Mouse (Mus musculus) spleen, adult 18-20 months (tissue): ENCODE measurements around the gene Cetn4.
A peak's percentile ranks its signal among the peaks of the same experiment; 100 is the strongest.

Experiments used
- DNase-seq, 2 experiments: peaks; one replicate each; pipeline ENCODE4 v3.0.0; 2022; ENCODE audit warnings: mixed read lengths in 2 of 2

Cetn4 gene

DNA sequence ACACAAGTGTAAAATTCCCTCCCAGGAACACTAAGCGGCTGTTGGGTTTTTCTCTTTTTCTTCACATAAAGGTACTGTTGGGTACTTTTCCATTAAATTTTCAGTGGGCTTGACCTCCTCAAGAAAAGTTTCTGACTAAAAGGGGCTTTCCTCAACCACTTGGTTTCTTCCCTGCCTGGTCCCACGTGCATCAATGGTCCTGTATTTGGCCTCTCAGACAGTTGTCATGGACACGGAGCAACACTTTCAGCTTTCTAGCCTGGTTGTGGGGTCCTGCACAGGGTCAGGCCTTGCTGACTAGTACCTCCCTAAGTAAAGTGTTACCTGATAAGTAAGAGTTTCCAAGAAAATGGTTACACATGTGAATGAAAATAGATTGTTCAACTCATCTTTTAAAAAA lies 13.0 kb downstream of the Cetn4 start:
- no peak for DNase-seq

DNA sequence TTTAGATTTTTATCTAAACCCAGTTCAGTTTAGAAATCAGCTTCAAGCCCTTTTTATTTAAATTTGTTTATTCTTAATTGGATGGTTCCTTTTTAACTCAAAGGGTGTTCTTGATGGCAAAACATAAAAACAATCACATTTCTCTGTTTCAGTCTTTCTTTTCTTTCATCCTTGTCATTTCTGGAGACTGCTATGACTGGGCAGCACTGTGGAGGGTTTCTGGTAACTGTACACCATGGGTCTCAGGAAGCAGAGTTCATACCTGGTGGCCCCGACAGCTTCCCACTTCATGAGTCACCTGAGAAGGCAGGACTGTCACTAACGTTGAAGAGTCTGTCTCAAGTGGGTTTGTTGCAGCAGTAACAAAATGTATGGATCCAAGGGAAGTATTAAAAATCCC lies 19.9 kb downstream of the Cetn4 start:
- DNase-seq: no peak

DNA sequence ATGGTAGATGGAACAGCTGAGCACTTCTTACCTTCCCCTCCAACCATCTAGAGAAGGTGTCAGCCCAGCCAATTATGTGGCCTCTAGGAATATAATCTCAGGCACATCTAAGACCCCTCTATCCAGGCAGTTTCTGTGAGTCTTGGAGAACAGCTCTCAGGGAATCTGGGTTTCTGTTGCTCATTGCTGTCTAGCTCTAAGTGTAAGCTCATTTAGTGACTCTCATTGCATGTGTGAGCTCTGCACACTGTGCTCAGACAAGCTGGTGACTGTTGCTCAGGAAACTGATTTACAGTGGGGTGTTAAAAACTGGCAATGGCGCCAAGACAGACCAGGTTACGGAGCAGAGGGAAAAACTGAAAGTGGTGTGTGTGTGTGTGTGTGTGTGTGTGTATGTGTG lies 20.6 kb downstream of the Cetn4 start:
- DNase-seq: no peak

DNA sequence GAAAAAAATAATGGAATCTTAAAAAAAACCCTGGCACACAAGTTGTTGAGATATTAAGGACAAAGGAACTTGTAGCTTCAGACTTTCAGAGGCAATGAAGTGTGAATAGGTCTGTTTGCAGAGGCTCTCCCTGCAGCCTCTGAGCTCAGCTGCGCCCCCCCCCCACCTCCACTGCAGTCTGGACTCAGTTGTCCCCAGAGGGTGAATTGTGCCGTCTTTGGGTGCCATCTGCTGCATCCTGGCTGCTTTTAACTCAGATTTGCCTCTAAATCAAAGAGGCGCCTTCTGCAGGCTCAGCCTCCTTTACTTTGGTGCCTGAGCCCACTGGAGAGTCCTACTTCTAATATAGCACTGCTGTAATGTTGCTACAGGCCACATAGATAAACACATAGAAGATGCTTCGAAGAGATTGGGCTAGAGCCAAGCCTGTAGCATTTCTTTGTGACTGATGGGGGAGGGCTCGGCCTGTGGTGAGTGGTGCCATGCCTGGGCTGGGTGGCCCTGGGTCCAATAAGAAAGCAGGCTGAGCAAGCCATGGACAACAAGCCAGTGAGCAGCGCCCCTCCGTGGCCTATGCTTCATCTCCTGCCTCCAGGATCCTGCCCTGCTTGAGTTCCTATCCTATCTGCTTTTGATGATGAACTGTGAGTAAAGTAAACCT lies 21.5 kb downstream of the Cetn4 start:
- DNase-seq: no peak

DNA sequence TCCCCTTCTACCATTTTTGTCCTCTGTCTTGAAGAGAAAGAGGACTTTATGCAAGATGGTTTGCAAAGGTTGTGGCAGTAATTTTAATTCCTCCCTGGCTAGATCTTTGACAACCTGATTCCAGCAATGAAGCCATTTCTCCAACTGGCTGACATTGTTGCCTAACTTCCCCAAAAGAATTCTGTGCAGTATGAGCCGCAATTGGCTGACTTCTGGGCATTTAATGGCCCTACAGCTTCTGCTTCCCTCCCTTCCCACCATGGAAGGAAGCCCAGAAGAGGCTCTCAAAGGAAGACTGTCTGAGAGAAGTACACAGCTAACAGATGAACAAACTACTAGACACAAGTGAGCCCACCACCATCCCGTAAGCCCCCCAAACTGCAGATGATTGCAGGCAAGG lies 23.3 kb downstream of the Cetn4 start:
- no peak for DNase-seq

DNA sequence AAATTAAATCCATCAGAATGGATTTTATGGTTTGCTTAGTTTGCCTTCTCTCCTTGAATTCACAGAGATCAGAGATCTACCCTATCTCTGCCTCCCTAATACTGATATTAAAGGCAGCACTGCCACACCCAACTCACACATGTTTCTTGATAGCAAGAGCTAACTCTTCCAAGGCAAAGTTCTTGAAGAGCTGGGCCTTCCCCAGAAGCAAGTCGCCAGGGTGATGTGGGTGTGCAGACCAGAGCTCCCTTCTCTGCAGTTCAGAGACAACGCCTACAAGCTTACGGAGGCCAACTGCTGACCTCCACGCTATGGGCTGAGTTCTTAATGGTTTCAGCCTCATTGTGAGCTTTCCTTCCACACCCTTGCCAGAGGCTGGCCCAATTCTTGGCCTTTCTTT lies 29.3 kb downstream of the Cetn4 start:
- DNase-seq: no peak

DNA sequence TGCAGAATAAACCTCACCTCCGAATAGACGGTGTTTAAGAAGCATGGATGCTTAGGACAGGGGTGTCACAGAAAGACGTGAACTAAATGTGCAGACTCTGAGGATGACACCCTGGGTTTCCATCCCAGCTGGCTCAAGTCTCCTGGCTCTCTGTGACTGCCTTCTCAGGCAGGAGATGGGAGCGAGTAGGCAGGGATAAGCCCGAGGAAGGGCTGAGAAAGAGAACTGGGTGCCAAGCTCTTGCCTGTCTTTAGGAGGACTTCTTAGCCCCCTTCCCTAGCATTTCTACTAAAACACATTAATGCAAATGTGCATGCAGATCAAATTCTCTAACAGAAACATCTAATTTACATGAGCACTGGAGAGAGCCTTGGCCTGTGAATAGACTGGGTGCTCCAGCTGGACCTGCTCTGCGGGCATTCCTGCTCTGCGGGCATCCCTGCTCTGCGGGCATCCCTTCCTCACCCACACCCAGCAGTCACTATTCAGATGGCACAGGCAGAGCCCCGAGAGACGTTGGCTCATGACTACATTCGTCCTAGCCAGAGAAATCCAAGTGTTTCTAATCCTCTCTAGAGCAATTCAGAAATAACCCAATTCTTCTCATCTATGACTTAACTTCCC lies 30.1 kb downstream of the Cetn4 start:
- no peak for DNase-seq

DNA sequence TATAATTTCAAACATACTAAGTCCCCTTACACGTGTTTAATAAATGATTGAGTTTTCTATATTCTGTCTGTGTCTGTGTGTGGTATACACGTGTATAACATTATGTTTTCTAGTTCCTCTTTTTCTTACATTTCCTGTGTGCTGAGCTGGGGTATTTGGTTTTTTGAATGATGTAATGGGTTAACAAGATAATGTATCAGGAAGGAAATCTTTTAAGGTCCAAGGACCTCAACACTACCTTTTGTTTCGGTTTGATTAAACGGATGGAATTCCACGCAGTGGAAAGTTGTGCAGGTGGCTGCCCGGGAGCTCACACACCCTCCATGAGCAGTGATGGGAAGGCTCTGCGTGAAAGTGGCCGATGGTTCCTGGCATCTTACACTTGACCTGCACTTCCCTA lies 31.6 kb downstream of the Cetn4 start:
- peak; percentile 14 to 17 for DNase-seq

DNA sequence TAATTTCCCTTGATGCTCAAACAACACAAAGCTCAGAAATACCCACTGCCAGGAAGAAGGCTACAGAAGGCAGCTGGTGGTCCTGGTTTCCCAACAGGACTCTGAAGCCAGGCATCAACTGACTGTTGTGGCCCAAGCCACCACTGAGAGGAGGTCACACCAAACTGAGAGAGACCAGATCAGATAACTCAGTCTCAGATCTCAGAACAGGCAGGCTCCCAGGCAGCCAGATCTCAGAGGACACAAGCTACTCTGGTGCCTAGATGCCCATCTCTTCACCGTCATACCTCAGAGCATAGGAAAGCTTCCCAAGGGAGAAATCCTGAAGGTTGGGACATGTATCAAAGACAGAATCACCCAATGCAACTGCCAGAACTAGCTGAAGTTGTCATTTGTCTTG lies 32.3 kb downstream of the Cetn4 start:
- no peak for DNase-seq

DNA sequence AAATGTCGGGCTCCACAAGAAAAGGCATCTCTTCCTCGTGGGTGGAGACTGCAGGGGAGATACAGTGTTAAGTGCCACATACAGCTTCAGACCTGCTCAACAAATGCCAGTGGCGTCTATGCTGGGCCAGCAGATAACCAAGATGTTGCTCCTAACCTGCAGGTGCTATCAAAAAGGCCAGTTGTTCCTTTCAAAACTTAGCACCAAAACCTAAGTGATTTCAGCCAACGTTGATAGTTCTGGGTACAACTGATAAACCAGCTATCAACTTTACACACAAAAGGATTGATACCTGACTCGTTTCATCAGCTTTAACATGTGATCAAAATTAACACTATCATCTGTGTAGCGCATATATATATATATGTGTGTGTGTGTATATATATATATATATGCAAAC lies 37.8 kb downstream of the Cetn4 start:
- no peak for DNase-seq

DNA sequence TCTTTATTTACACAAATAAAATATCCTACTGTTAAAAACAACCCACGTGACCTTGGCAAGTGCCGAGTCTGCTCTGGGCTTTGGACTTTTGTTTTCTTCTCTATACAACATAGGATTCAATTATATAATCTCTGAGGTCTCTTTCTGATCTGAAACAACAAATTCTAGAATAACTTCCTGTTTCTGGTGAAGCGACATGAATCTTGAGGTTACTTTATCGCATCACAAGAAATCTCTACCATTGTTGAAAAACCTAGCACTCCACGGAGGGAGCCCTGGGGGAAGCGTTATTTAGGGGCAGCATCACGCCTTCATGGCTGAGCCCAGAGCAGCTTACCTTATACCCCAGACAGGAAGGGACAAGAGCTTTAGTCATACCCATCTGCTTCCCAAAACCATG lies 39.4 kb downstream of the Cetn4 start:
- no peak for DNase-seq

DNA sequence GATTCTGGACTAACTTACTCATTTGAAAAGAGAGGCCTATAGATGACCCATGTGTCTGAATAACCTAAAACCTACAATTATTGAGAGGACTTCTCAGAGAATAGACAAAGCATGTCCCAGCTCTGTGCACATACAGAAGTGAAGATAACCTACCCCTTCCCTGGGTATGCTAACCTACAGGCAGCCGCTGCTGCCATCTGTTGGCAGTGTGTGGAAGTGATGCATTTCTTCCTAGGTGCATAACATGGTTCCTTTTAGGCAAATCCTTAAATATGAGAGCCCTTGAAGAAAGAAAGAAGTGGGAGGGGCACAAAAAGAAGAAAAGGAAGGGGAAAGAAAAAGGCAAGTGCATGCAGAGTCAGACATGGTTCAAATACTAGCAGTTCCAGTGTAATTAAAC lies 41.3 kb downstream of the Cetn4 start:
- peak; percentile 21 to 62 for DNase-seq

DNA sequence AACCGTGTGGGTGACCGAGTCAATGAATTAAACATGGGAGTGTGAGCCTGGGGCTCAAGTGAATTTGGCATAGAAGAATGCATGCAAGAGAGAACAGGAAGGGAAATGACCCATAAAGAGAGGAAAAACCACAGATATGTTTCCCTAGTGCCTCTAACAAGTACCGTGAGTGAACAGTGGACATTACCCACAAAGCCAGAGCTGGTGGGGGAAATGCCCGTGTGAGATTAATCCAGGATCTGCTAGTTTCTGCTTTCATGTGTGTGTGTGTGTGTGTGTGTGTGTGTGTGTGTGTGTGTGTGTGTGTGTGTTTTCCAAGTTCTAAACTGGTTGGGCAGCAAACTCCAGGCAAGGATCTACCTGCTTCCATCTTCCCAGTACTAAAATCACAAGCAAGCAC lies 42.6 kb downstream of the Cetn4 start:
- no peak for DNase-seq

DNA sequence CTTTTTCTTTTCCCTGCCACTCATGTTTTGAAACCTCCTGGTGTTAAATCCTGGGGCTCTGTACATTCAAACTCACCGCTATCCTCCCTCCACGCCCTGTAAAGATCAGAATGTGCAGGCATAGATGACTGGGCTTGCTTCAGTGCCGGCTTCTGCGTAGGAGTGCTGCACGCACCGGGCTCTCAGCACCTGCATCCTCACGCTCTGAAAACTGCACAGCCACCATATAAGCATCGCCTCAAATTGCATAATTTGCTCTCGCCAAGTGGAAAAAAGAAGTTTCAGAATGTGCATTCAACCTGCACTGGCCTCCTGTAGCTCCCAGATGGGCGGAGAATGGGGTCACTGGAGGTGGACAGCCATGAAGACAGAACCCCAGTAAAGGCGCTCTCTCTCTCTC lies 44.2 kb downstream of the Cetn4 start:
- DNase-seq: no peak

DNA sequence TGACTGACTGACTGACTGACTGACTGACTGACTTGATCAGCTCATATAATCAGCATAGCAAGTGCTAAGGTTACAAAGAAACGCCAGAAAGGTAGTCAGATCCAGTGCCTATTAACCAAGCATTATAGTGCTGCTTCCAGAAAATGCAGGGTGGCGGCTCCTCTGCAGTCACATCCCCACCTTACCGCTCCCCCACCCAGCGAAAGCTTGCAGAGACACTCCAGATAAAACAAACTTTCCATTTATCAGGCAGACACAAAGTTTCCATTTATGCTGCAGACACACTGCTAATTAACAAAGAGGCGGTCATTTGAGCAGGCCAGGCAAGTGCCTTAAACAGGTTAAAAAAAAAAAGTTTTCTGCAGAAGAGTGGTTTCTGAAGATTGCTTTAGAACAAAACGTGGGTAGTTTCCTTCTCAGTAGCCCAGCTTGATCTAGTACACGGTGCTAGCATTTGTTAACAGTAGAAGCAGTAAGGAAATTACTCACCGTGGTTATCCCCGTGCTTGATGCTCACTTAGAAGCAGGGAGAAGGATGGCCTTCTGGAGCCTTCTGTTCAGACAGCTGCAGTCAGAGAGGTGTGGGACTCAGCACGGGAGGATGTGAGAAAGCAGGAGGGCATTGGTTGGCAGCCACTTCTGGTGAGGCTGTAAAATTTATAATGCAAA lies 53.0 kb downstream of the Cetn4 start:
- no peak for DNase-seq

DNA sequence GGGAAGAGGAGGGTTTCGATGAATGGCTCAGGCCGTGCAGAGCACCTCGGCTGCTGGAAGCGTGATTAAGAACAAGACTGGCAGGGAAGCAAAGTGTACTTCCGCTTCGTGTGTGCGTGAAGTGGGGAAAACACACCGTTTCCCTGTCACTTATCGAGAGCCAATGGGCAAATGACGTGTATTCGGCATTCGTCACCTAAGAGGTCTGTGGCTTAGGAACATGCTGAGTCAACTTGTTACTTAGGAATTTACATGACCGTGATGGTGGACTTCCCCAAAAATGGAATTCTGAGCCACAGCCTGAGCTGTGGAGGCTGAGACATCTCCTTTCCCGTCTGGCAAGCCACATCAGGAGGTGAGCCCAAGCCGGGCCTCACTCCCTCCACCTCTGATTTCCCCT lies 54.7 kb downstream of the Cetn4 start:
- DNase-seq: no peak
